Mouse (Mus musculus) liver, embryonic 16.5 days (tissue): ENCODE results near the gene E2f7. TPM values are rescaled to one million over a fixed set of nuclear protein-coding genes. Genes with fewer than 3 reads are reported as not detected.
A peak's percentile ranks its signal among the peaks of the same experiment; 100 is the strongest.

Experiments
- ATAC-seq: fragments of 200-750 bp; cut with Nextera tagmentation; 2 replicates; pipeline ENCODE4 v1.8.0; 2017; ENCODE audit warnings: low read depth, mild to moderate bottlenecking, moderate number of reproducible peaks, moderate library complexity
- H3K27ac ChIP-seq: fragments of 300-500 bp; sonication (generic); 2 replicates; pipeline ENCODE4 v1.5.1; 2014; ENCODE audit warnings: mild to moderate bottlenecking, low read length
- H3K27me3 ChIP-seq: fragments of 300-500 bp; sonication (generic); 2 replicates; pipeline ENCODE4 v1.6.1; 2014; ENCODE audit warnings: low read depth, low read length, mixed read lengths; ENCODE audit not compliant: control insufficient read depth, insufficient read depth
- H3K36me3 ChIP-seq: fragments of 300-500 bp; sonication (generic); 2 replicates; pipeline ENCODE4 v1.6.1; 2014; ENCODE audit warnings: mild to moderate bottlenecking; ENCODE audit not compliant: control insufficient read depth, insufficient read depth
- H3K4me1 ChIP-seq: fragments of 300-500 bp; sonication (generic); 2 replicates; pipeline ENCODE4 v1.6.1; 2014; ENCODE audit warnings: low read depth, low read length, mixed read lengths; ENCODE audit not compliant: control insufficient read depth
- H3K4me2 ChIP-seq: fragments of 300-500 bp; sonication (generic); 2 replicates; pipeline ENCODE4 v1.6.1; 2014; ENCODE audit warnings: low read depth, low read length, mixed read lengths
- H3K4me3 ChIP-seq: fragments of 300-500 bp; sonication (generic); 2 replicates; pipeline ENCODE4 v1.5.1; 2014; ENCODE audit warnings: low read depth, mild to moderate bottlenecking, low read length
- H3K9ac ChIP-seq: fragments of 300-500 bp; sonication (generic); 2 replicates; pipeline ENCODE4 v1.6.1; 2014; ENCODE audit warnings: low read depth, low read length
- H3K9me3 ChIP-seq: fragments of 300-500 bp; sonication (generic); replicated peaks from 2 replicates; pipeline ENCODE4 v1.6.1; 2016; ENCODE audit warnings: low read length; ENCODE audit not compliant: control insufficient read depth
- WGBS: fragments of 180-500 bp; shearing (Covaris S2); extraction: QIAGEN DNeasy Blood & Tissue Kit; methylation state at CpG from one replicate; pipeline ENCODE4 v1.1.7; 2014; ENCODE audit not compliant: insufficient replicate concordance; 5-methylcytosine and 5-hydroxymethylcytosine counted together
- polyA plus RNA-seq: library from polyadenylated mRNA; unstranded; fragments of >200 nt; fragmentation: Nextera tagmentation; extraction: Ambion mirVana; gene quantifications from 2 replicates; pipeline ENCODE4 v1.2.1, GENCODE M21; 2015

E2f7 gene
- polyA plus RNA-seq, 1 experiment from 2014 or later, result 7.8 TPM

- ATAC-seq, result no peak
- Histone ChIP-seq H3K9me3 (no peaks in the 10 kb centered on the region), H3K4me1 (no peaks in the 10 kb centered on the region), H3K4me2 (no peak overlapping the region), H3K27ac (no peak overlapping the region), H3K36me3 (peaks cover 76% of the 10 kb centered on the region), H3K9ac (no peak overlapping the region), H3K4me3 (no peak overlapping the region), H3K27me3 (no peaks in the 10 kb centered on the region)
- 85% methylated on average over 13 of the region's 13 CpGs for WGBS
These were observed 18.2 kb downstream of the E2f7 start for GRCm38 (mm10) chr10:110763416-110763815.

GRCm38 (mm10) chr10:110769538-110769937 is 24.3 kb downstream of the E2f7 start:
- Histone ChIP-seq H3K4me2 (no peak overlapping the region), H3K4me1 (no peaks in the 10 kb centered on the region), H3K27ac (no peak overlapping the region), H3K4me3 (no peak overlapping the region), H3K9ac (no peak overlapping the region), H3K36me3 (peaks cover 46% of the 10 kb centered on the region), H3K9me3 (no peaks in the 10 kb centered on the region), H3K27me3 (no peaks in the 10 kb centered on the region)
- ATAC-seq, result no peak
- WGBS, result 87% methylated on average over 10 of the region's 10 CpGs

- H3K27ac ChIP-seq, result no peak overlapping the region
- no peaks in the 10 kb centered on the region for H3K4me1 ChIP-seq
- no peak overlapping the region for H3K4me3 ChIP-seq
- no peak overlapping the region for H3K4me2 ChIP-seq
- ATAC-seq, result no peak
- H3K9me3 ChIP-seq, result no peaks in the 10 kb centered on the region
- H3K36me3 ChIP-seq, result peaks cover 24% of the 10 kb centered on the region
- WGBS, result 88% methylated on average over 12 of the region's 12 CpGs
- no peaks in the 10 kb centered on the region for H3K27me3 ChIP-seq
- H3K9ac ChIP-seq, result no peak overlapping the region
These were observed 28.0 kb downstream of the E2f7 start for GRCm38 (mm10) chr10:110773201-110773600.

- Histone ChIP-seq H3K27me3 (no peaks in the 10 kb centered on the region), H3K9me3 (no peaks in the 10 kb centered on the region), H3K4me2 (no peak overlapping the region), H3K27ac (no peak overlapping the region), H3K4me3 (no peak overlapping the region), H3K4me1 (no peaks in the 10 kb centered on the region), H3K9ac (no peak overlapping the region), H3K36me3 (peaks cover 24% of the 10 kb centered on the region)
- WGBS, result 88% methylated on average over 14 of the region's 14 CpGs
- no peak for ATAC-seq
These were observed 28.6 kb downstream of the E2f7 start for GRCm38 (mm10) chr10:110773878-110774277.

GRCm38 (mm10) chr10:110781772-110782171 is 36.5 kb downstream of the E2f7 start:
- ATAC-seq, result no peak
- H3K27me3 ChIP-seq, result no peaks in the 10 kb centered on the region
- H3K9me3 ChIP-seq, result no peaks in the 10 kb centered on the region
- H3K27ac ChIP-seq, result no peak overlapping the region
- no peaks in the 10 kb centered on the region for H3K4me1 ChIP-seq
- H3K4me2 ChIP-seq, result no peak overlapping the region
- WGBS, result 84% methylated on average over 14 of the region's 14 CpGs
- H3K9ac ChIP-seq, result no peak overlapping the region
- no peak overlapping the region for H3K4me3 ChIP-seq
- H3K36me3 ChIP-seq, result peaks cover 56% of the 10 kb centered on the region

GRCm38 (mm10) chr10:110782655-110783054 is 37.4 kb downstream of the E2f7 start:
- Histone ChIP-seq H3K4me3 (no peak overlapping the region), H3K36me3 (peaks cover 56% of the 10 kb centered on the region), H3K4me1 (no peaks in the 10 kb centered on the region), H3K9ac (no peak overlapping the region), H3K27me3 (no peaks in the 10 kb centered on the region), H3K27ac (no peak overlapping the region), H3K9me3 (no peaks in the 10 kb centered on the region), H3K4me2 (no peak overlapping the region)
- 84% methylated on average over 10 of the region's 10 CpGs for WGBS
- ATAC-seq, result no peak

- peaks cover 16% of the 10 kb centered on the region for H3K36me3 ChIP-seq
- no peak overlapping the region for H3K27ac ChIP-seq
- ATAC-seq, result no peak
- no peak overlapping the region for H3K4me3 ChIP-seq
- no peak overlapping the region for H3K9ac ChIP-seq
- H3K9me3 ChIP-seq, result no peaks in the 10 kb centered on the region
- 16% methylated on average over 12 of the region's 12 CpGs for WGBS
- H3K4me2 ChIP-seq, result 0 out of 2 replicates have a peak overlapping the region, but pooled peaks have one; percentile 7
- H3K4me1 ChIP-seq, result no peaks in the 10 kb centered on the region
- H3K27me3 ChIP-seq, result no peaks in the 10 kb centered on the region
These were observed 43.0 kb downstream of the E2f7 start for GRCm38 (mm10) chr10:110788049-110788752.

GRCm38 (mm10) chr10:110789683-110790082 is 44.4 kb downstream of the E2f7 start:
- no peak overlapping the region for H3K27ac ChIP-seq
- peaks cover 11% of the 10 kb centered on the region for H3K36me3 ChIP-seq
- no peaks in the 10 kb centered on the region for H3K9me3 ChIP-seq
- no peaks in the 10 kb centered on the region for H3K4me1 ChIP-seq
- ATAC-seq, result no peak
- 64% methylated on average over 8 of the region's 8 CpGs for WGBS
- no peak overlapping the region for H3K4me2 ChIP-seq
- H3K4me3 ChIP-seq, result no peak overlapping the region
- H3K9ac ChIP-seq, result no peak overlapping the region
- H3K27me3 ChIP-seq, result no peaks in the 10 kb centered on the region

- Histone ChIP-seq H3K4me2 (no peak overlapping the region), H3K9me3 (no peaks in the 10 kb centered on the region), H3K4me1 (no peaks in the 10 kb centered on the region), H3K27ac (no peak overlapping the region), H3K4me3 (no peak overlapping the region), H3K9ac (no peak overlapping the region), H3K36me3 (no peaks in the 10 kb centered on the region), H3K27me3 (no peaks in the 10 kb centered on the region)
- whole genome bisulfite sequencing, result 9% methylated on average over 8 of the region's 8 CpGs
- ATAC-seq, result peak; percentile 59
These were observed 48.0 kb downstream of the E2f7 start for GRCm38 (mm10) chr10:110793150-110793787.
